ENCODE assay signal across 22 mouse cellular contexts in genomic region chr9:86188873-86189272, GRCm38 (mm10).
DNase-seq lines count a peak whose midpoint lies in the region; ATAC-seq and TF ChIP-seq lines count a peak whose summit lies in the region.
"Had no signal": no experiment of that assay in that cellular context is flagged by ENCODE, and none has a peak within 500 bp of the region (broad histone marks: within the 10 kb centered on the region; RNA-seq: fewer than 3 reads in every experiment).

No protein-coding gene starts in this region.

- WGBS in forebrain, embryonic 11.5 days, result 4% methylated on average over 2 of the region's 2 CpGs
- 2% methylated on average over 2 of the region's 2 CpGs for WGBS in forebrain, embryonic 16.5 days
- 20% methylated on average over 2 of the region's 2 CpGs for WGBS in hindbrain, embryonic 14.5 days
- 10% methylated on average over 2 of the region's 2 CpGs for WGBS in hindbrain, embryonic 12.5 days
- 7% methylated on average over 2 of the region's 2 CpGs for WGBS in midbrain, embryonic 15.5 days

- H3K36me3 ChIP-seq in forebrain, embryonic 11.5 days (ENCODE audit: control insufficient read depth, insufficient read depth, low read length), result no peaks in the 10 kb centered on the region
- H3K36me3 ChIP-seq in forebrain, embryonic 16.5 days (ENCODE audit: control insufficient read depth, insufficient read depth), result no peaks in the 10 kb centered on the region
- H3K36me3 ChIP-seq in hindbrain, embryonic 14.5 days (replicated peaks; ENCODE audit: control insufficient read depth, insufficient read depth), result no peaks in the 10 kb centered on the region
- no peaks in the 10 kb centered on the region for H3K36me3 ChIP-seq in hindbrain, embryonic 12.5 days
- no peaks in the 10 kb centered on the region for H3K36me3 ChIP-seq in midbrain, embryonic 15.5 days (replicated peaks)
- H3K36me3 ChIP-seq: embryonic facial prominence, embryonic 12.5 days; heart, embryonic 10.5 days; hindbrain, embryonic 15.5 days had no signal

- no peak overlapping the region for H3K4me2 ChIP-seq in forebrain, embryonic 11.5 days (ENCODE audit: low read depth, low read length, severe bottlenecking)
- H3K4me2 ChIP-seq in forebrain, embryonic 16.5 days (ENCODE audit: low read length), result no peak overlapping the region
- no peak overlapping the region for H3K4me2 ChIP-seq in hindbrain, embryonic 14.5 days (replicated peaks)
- H3K4me2 ChIP-seq in hindbrain, embryonic 12.5 days (replicated peaks), result no peak overlapping the region
- H3K4me2 ChIP-seq in midbrain, embryonic 15.5 days, result no peak overlapping the region
- H3K4me2 ChIP-seq: embryonic facial prominence, embryonic 12.5 days; hindbrain, embryonic 15.5 days had no signal

- H3K9ac ChIP-seq in forebrain, embryonic 11.5 days (ENCODE audit: low read length), result no peak overlapping the region
- H3K9ac ChIP-seq in forebrain, embryonic 16.5 days (replicated peaks; ENCODE audit: low read depth, low read length), result no peak overlapping the region
- no peak overlapping the region for H3K9ac ChIP-seq in hindbrain, embryonic 14.5 days
- no peak overlapping the region for H3K9ac ChIP-seq in hindbrain, embryonic 12.5 days
- no peak overlapping the region for H3K9ac ChIP-seq in midbrain, embryonic 15.5 days
- H3K9ac ChIP-seq: embryonic facial prominence, embryonic 12.5 days; hindbrain, embryonic 15.5 days had no signal

- DNase-seq in forebrain, embryonic 11.5 days (ENCODE audit: low spot score), result no peak
- DNase-seq in hindbrain, embryonic 14.5 days (ENCODE audit: low spot score), result no peak
- peak; percentile 62 for DNase-seq in brain, embryonic 14.5 days (ENCODE audit: low read depth)
- DNase-seq in layer of hippocampus, adult 18-20 months (ENCODE audit: low spot score in 2 of 2), result no peak
- DNase-seq: adrenal gland, postnatal 14 days; cerebellum, adult 2 months; cerebellum, postnatal 10 days; embryo, embryonic 11 days; heart, adult 18-20 months; heart, postnatal 10 days; heart, postnatal 4 days had no signal

- H3K4me3 ChIP-seq in forebrain, embryonic 11.5 days (ENCODE audit: low read depth, low read length), result no peak overlapping the region
- no peak overlapping the region for H3K4me3 ChIP-seq in forebrain, embryonic 16.5 days (replicated peaks; ENCODE audit: low read length)
- no peak overlapping the region for H3K4me3 ChIP-seq in hindbrain, embryonic 14.5 days (replicated peaks; ENCODE audit: low read length)
- no peak overlapping the region for H3K4me3 ChIP-seq in hindbrain, embryonic 12.5 days
- H3K4me3 ChIP-seq in midbrain, embryonic 15.5 days, result no peak overlapping the region
- H3K4me3 ChIP-seq: embryonic facial prominence, embryonic 12.5 days; heart, embryonic 10.5 days; hindbrain, embryonic 15.5 days had no signal

- peaks cover 8% of the 10 kb centered on the region; the same call in 1 of the 2 replicates for H3K4me1 ChIP-seq in forebrain, embryonic 11.5 days (replicated peaks; ENCODE audit: control insufficient read depth, insufficient read depth, low read length)
- 0 out of 2 replicates have a peak, but pooled peaks cover 2% of the 10 kb centered on the region for H3K4me1 ChIP-seq in forebrain, embryonic 16.5 days (replicated peaks; ENCODE audit: control insufficient read depth, insufficient read depth, low read length)
- no peaks in the 10 kb centered on the region; the same call in 1 of the 2 replicates for H3K4me1 ChIP-seq in hindbrain, embryonic 14.5 days (replicated peaks; ENCODE audit: control insufficient read depth, insufficient read depth, low read length)
- H3K4me1 ChIP-seq in hindbrain, embryonic 12.5 days, result peaks cover 13% of the 10 kb centered on the region
- H3K4me1 ChIP-seq in midbrain, embryonic 15.5 days, result no peaks in the 10 kb centered on the region
- H3K4me1 ChIP-seq: embryonic facial prominence, embryonic 12.5 days; heart, embryonic 10.5 days; hindbrain, embryonic 15.5 days had no signal

- no peak for TF ChIP-seq CTCF in brain, embryonic 14.5 days (IDR thresholded peaks at IDR 0.05; ENCODE audit: borderline replicate concordance, extremely low read depth, insufficient read depth, insufficient read length)

- no peak for TF ChIP-seq POLR2A in brain, embryonic 14.5 days (IDR thresholded peaks at IDR 0.05; ENCODE audit: borderline replicate concordance, extremely low read depth, insufficient read depth, insufficient read length, poor library complexity, severe bottlenecking)

- peak; percentile 33 for ATAC-seq in forebrain, embryonic 11.5 days (replicated peaks; ENCODE audit: low FRiP score)
- ATAC-seq in forebrain, embryonic 16.5 days, result no peak
- 0 out of 2 replicates have a peak, but pooled peaks have one; percentile 36 for ATAC-seq in hindbrain, embryonic 14.5 days (ENCODE audit: low FRiP score)
- no peak for ATAC-seq in hindbrain, embryonic 12.5 days (ENCODE audit: low FRiP score)
- ATAC-seq in midbrain, embryonic 15.5 days (replicated peaks), result peak; percentile 52; the same call in 1 of the 2 replicates
- ATAC-seq: activated CD4-positive, CD25-positive, alpha-beta regulatory T cell, adult 4 months; inflammation-experienced regulatory T-cells, adult 6 months; intestine, postnatal 0 days; Patski had no signal

- no peaks in the 10 kb centered on the region for H3K27me3 ChIP-seq in forebrain, embryonic 11.5 days (ENCODE audit: control insufficient read depth, insufficient read depth, low read length)
- H3K27me3 ChIP-seq in forebrain, embryonic 16.5 days (replicated peaks; ENCODE audit: control insufficient read depth, insufficient read depth, low read length), result no peaks in the 10 kb centered on the region
- no peaks in the 10 kb centered on the region for H3K27me3 ChIP-seq in hindbrain, embryonic 14.5 days (ENCODE audit: control insufficient read depth, insufficient read depth, low read length)
- H3K27me3 ChIP-seq in hindbrain, embryonic 12.5 days, result no peaks in the 10 kb centered on the region
- H3K27me3 ChIP-seq in midbrain, embryonic 15.5 days (replicated peaks), result no peaks in the 10 kb centered on the region
- H3K27me3 ChIP-seq: CH12.LX; embryonic facial prominence, embryonic 12.5 days; hindbrain, embryonic 15.5 days; Patski had no signal

- H3K27ac ChIP-seq in forebrain, embryonic 11.5 days (ENCODE audit: low read depth, low read length), result no peak overlapping the region
- H3K27ac ChIP-seq in forebrain, embryonic 16.5 days (ENCODE audit: low read length), result no peak overlapping the region
- H3K27ac ChIP-seq in hindbrain, embryonic 14.5 days, result no peak overlapping the region
- no peak overlapping the region for H3K27ac ChIP-seq in hindbrain, embryonic 12.5 days
- no peak overlapping the region for H3K27ac ChIP-seq in midbrain, embryonic 15.5 days
- H3K27ac ChIP-seq: embryonic facial prominence, embryonic 12.5 days; heart, embryonic 10.5 days; hindbrain, embryonic 15.5 days had no signal

- H3K9me3 ChIP-seq in forebrain, embryonic 11.5 days (ENCODE audit: control insufficient read depth, low read length), result no peaks in the 10 kb centered on the region
- no peaks in the 10 kb centered on the region for H3K9me3 ChIP-seq in forebrain, embryonic 16.5 days (ENCODE audit: control insufficient read depth, low read length)
- no peaks in the 10 kb centered on the region for H3K9me3 ChIP-seq in hindbrain, embryonic 14.5 days (ENCODE audit: control insufficient read depth, low read length)
- no peaks in the 10 kb centered on the region for H3K9me3 ChIP-seq in hindbrain, embryonic 12.5 days (replicated peaks)
- H3K9me3 ChIP-seq in midbrain, embryonic 15.5 days, result no peaks in the 10 kb centered on the region
- H3K9me3 ChIP-seq: embryonic facial prominence, embryonic 12.5 days; heart, embryonic 10.5 days; hindbrain, embryonic 15.5 days had no signal

Comparison
In these comparisons a context has a peak if more than half of its experiments do, and no peak if none do; other contexts are left out.
1. ATAC-seq: peak in forebrain, embryonic 11.5 days (single experiment), hindbrain, embryonic 14.5 days (single experiment) and midbrain, embryonic 15.5 days (single experiment); none in forebrain, embryonic 16.5 days (single experiment) and hindbrain, embryonic 12.5 days (single experiment).